Mouse (Mus musculus) lung, postnatal 25 days (tissue): ENCODE measurements around the gene Tsga13.

Experiments
- DNase-seq: peaks from one replicate; pipeline ENCODE4 v3.0.0; 2022; ENCODE audit warnings: low spot score

The Tsga13 gene

GRCm38 (mm10) chr6:30855956-30856355 is 59.4 kb downstream of the Tsga13 start:
- peak; percentile 7 for DNase-seq

GRCm38 (mm10) chr6:30855205-30855604 is 60.2 kb downstream of the Tsga13 start:
- DNase-seq = no peak

- peak; percentile 4 for DNase-seq
Observed at GRCm38 (mm10) chr6:30849818-30850217, 65.6 kb downstream of the Tsga13 start.
